In genomic region chr1:181230731-181231148, GRCm38 (mm10) we compare ENCODE assay signal across 8 mouse cellular contexts. TPM values are rescaled to one million over a fixed set of nuclear protein-coding genes. Genes with fewer than 3 reads are reported as not detected.
DNase-seq lines count a peak whose midpoint lies in the region; ATAC-seq and TF ChIP-seq lines count a peak whose summit lies in the region.

No protein-coding gene starts in this region.

- TF ChIP-seq CTCF in left cerebral cortex, adult 2 months (IDR thresholded peaks at IDR 0.05), result no peak

- no peaks in the 10 kb centered on the region for H3K9me3 ChIP-seq in heart, embryonic 12.5 days (replicated peaks)
- H3K9me3 ChIP-seq in lung, embryonic 15.5 days, result no peaks in the 10 kb centered on the region

- H3K4me3 ChIP-seq in heart, embryonic 12.5 days, result no peak overlapping the region
- H3K4me3 ChIP-seq in lung, embryonic 15.5 days, result no peak overlapping the region
- no peak overlapping the region for H3K4me3 ChIP-seq in left cerebral cortex, adult 2 months

- H3K36me3 ChIP-seq in heart, embryonic 12.5 days, result no peaks in the 10 kb centered on the region
- H3K36me3 ChIP-seq in lung, embryonic 15.5 days, result no peaks in the 10 kb centered on the region

- intact Hi-C loops in left cerebral cortex, adult 2 months (cut with DNase I), result no loop called here

- 0 out of 2 replicates have a peak overlapping the region, but pooled peaks have one; percentile 6 for H3K27ac ChIP-seq in heart, embryonic 12.5 days (ENCODE audit: poor library complexity, severe bottlenecking)
- 0 out of 2 replicates have a peak overlapping the region, but pooled peaks have one; percentile 13 for H3K27ac ChIP-seq in lung, embryonic 15.5 days
- H3K27ac ChIP-seq in left cerebral cortex, adult 2 months, result no peak overlapping the region

- no peak overlapping the region for H3K9ac ChIP-seq in heart, embryonic 12.5 days
- no peak overlapping the region for H3K9ac ChIP-seq in lung, embryonic 15.5 days

- H3K4me2 ChIP-seq in heart, embryonic 12.5 days, result no peak overlapping the region
- H3K4me2 ChIP-seq in lung, embryonic 15.5 days, result no peak overlapping the region

- no peaks in the 10 kb centered on the region for H3K27me3 ChIP-seq in heart, embryonic 12.5 days (replicated peaks)
- no peaks in the 10 kb centered on the region for H3K27me3 ChIP-seq in lung, embryonic 15.5 days

- ATAC-seq in heart, embryonic 12.5 days (ENCODE audit: insufficient number of reproducible peaks, low FRiP score), result peak; percentile 80
- ATAC-seq in lung, embryonic 15.5 days (ENCODE audit: borderline replicate concordance, extremely low read depth, low FRiP score, low TSS enrichment), result 0 out of 2 replicates have a peak, but pooled peaks have one; percentile 7

- H3K4me1 ChIP-seq in heart, embryonic 12.5 days (replicated peaks), result peaks cover 49% of the 10 kb centered on the region
- peaks cover 18% of the 10 kb centered on the region for H3K4me1 ChIP-seq in lung, embryonic 15.5 days

- peak; percentile 58 for DNase-seq in urinary bladder, postnatal 14 days (ENCODE audit: low spot score)
- no peak for DNase-seq in urinary bladder, postnatal 4 days (ENCODE audit: low spot score in 2 of 2)
- DNase-seq in thymus, postnatal 14 days, result peak; percentile 54
- no peak for DNase-seq in left cerebral cortex, adult 2 months (ENCODE audit: extremely low spot score in 1 of 2, low spot score in 2 of 2)
- DNase-seq in Muller cell, postnatal 12 days (ENCODE audit: inconsistent ontology term), result no peak
- no peak for DNase-seq in gastrocnemius, postnatal 4 days (ENCODE audit: low spot score in 2 of 2)

- WGBS in heart, embryonic 12.5 days, result 36% methylated on average over 10 of the region's 10 CpGs
- 23% methylated on average over 10 of the region's 10 CpGs for WGBS in lung, embryonic 15.5 days

RNA-seq across cellular contexts. Expression of gene Wdr26, which starts 18.9 kb away (rescaled TPM):
- polyA plus RNA-seq in heart, embryonic 12.5 days (2016; fragmentation: Nextera tagmentation; extraction: Ambion mirVana), result 35.2 and 37.9 TPM in 2 replicates
- 27.5 and 30.6 TPM in 2 replicates for polyA plus RNA-seq in lung, embryonic 15.5 days (2015; fragmentation: Nextera tagmentation; extraction: Ambion mirVana)
- 100 to 1,000 TPM; 105 to 110 TPM for total RNA-seq in left cerebral cortex, adult 2 months (2021)
- total RNA-seq in gastrocnemius, postnatal 4 days (2021), result 100 to 1,000 TPM; 118 to 125 TPM

Comparison
In these comparisons a context has a peak if more than half of its experiments do, and no peak if none do; other contexts are left out.
1. DNase-seq: peak in urinary bladder, postnatal 14 days (single experiment) and thymus, postnatal 14 days (single experiment); none in urinary bladder, postnatal 4 days (0 of 2), left cerebral cortex, adult 2 months (0 of 2), Muller cell, postnatal 12 days (single experiment) and gastrocnemius, postnatal 4 days (0 of 2).